Mouse (Mus musculus): ENCODE results near the gene Cope.

GRCm38 (mm10) chr8:70323716-70324115 lies 21.4 kb downstream of the Cope start:
- TF ChIP-seq CTCF (IDR thresholded peaks at IDR 0.05; ENCODE audit: low read depth) (peak; percentile 24), EP300 (IDR thresholded peaks at IDR 0.05; ENCODE audit: low read depth) (no peak)
